18 mouse cellular contexts compared by ENCODE assay signal in genomic region chr14:73057764-73058163, GRCm38 (mm10). TPM values are rescaled to one million over a fixed set of nuclear protein-coding genes. Genes with fewer than 3 reads are reported as not detected.
DNase-seq lines count a peak whose midpoint lies in the region; ATAC-seq and TF ChIP-seq lines count a peak whose summit lies in the region.
"Had no signal": no experiment of that assay in that cellular context is flagged by ENCODE, and none has a peak within 500 bp of the region (broad histone marks: within the 10 kb centered on the region; RNA-seq: fewer than 3 reads in every experiment).

No protein-coding gene starts in this region.

- DNase-seq in heart, adult 2 months = peak in 1 of 2 experiments; percentile 15
- DNase-seq in heart, postnatal 4 days = no peak
- DNase-seq in midbrain, embryonic 14.5 days = peak; percentile 21
- peak; percentile 31 for DNase-seq in brain, embryonic 14.5 days (ENCODE audit: low read depth)
- DNase-seq in natural killer cell, adult 2 months (ENCODE audit: low spot score in 2 of 2) = peak; percentile 7 to 56
- DNase-seq in spleen, postnatal 4 days (ENCODE audit: low spot score in 2 of 2) = no peak
- DNase-seq in ovary, postnatal 14 days (ENCODE audit: low spot score) = no peak
- DNase-seq: cerebellum, adult 11 months; cerebellum, postnatal 25 days; liver, postnatal 0 days; right cerebral cortex, adult 18-20 months; thymus, postnatal 4 days had no signal

- no peaks in the 10 kb centered on the region for H3K36me3 ChIP-seq in heart, adult 2 months (ENCODE audit: control insufficient read depth, insufficient read depth, low read length)
- H3K36me3 ChIP-seq in midbrain, embryonic 14.5 days (ENCODE audit: control insufficient read depth, insufficient read depth, low read length) = no peaks in the 10 kb centered on the region
- H3K36me3 ChIP-seq in midbrain, embryonic 15.5 days (replicated peaks) = no peaks in the 10 kb centered on the region
- H3K36me3 ChIP-seq: embryonic facial prominence, embryonic 12.5 days; hindbrain, embryonic 15.5 days; limb, embryonic 13.5 days had no signal

- 51% methylated on average over 10 of the region's 10 CpGs for WGBS in heart, adult 2 months
- 71% methylated on average over 10 of the region's 10 CpGs for WGBS in midbrain, embryonic 14.5 days
- WGBS in midbrain, embryonic 15.5 days = 61% methylated on average over 10 of the region's 10 CpGs

- TF ChIP-seq CTCF in heart, adult 2 months (IDR thresholded peaks at IDR 0.05) = no peak
- TF ChIP-seq CTCF in brain, embryonic 14.5 days (IDR thresholded peaks at IDR 0.05; ENCODE audit: borderline replicate concordance, extremely low read depth, insufficient read depth, insufficient read length) = no peak

- ATAC-seq in midbrain, embryonic 14.5 days (ENCODE audit: low FRiP score, low TSS enrichment) = no peak
- ATAC-seq in midbrain, embryonic 15.5 days (replicated peaks) = no peak
- ATAC-seq: liver, postnatal 0 days had no signal

- no peak overlapping the region for H3K4me3 ChIP-seq in heart, adult 2 months
- no peak overlapping the region for H3K4me3 ChIP-seq in midbrain, embryonic 14.5 days (replicated peaks; ENCODE audit: low read depth, low read length)
- no peak overlapping the region for H3K4me3 ChIP-seq in midbrain, embryonic 15.5 days
- H3K4me3 ChIP-seq: embryonic facial prominence, embryonic 12.5 days; hindbrain, embryonic 15.5 days; limb, embryonic 13.5 days; myocyte had no signal

- no peaks in the 10 kb centered on the region for H3K9me3 ChIP-seq in midbrain, embryonic 14.5 days (ENCODE audit: control insufficient read depth, low read length)
- no peaks in the 10 kb centered on the region for H3K9me3 ChIP-seq in midbrain, embryonic 15.5 days
- H3K9me3 ChIP-seq: embryonic facial prominence, embryonic 12.5 days; hindbrain, embryonic 15.5 days; limb, embryonic 13.5 days had no signal

- no peak overlapping the region for H3K9ac ChIP-seq in heart, adult 2 months (ENCODE audit: low read depth, low read length)
- no peak overlapping the region for H3K9ac ChIP-seq in midbrain, embryonic 14.5 days (replicated peaks; ENCODE audit: low read length)
- H3K9ac ChIP-seq in midbrain, embryonic 15.5 days = no peak overlapping the region
- H3K9ac ChIP-seq: embryonic facial prominence, embryonic 12.5 days; hindbrain, embryonic 15.5 days; limb, embryonic 13.5 days; liver, postnatal 0 days had no signal

- no peaks in the 10 kb centered on the region for H3K79me2 ChIP-seq in heart, adult 2 months (replicated peaks; ENCODE audit: control insufficient read depth, insufficient read depth, low read length)

- H3K4me2 ChIP-seq in midbrain, embryonic 14.5 days (ENCODE audit: low read length) = no peak overlapping the region
- no peak overlapping the region for H3K4me2 ChIP-seq in midbrain, embryonic 15.5 days
- H3K4me2 ChIP-seq: embryonic facial prominence, embryonic 12.5 days; hindbrain, embryonic 15.5 days; limb, embryonic 13.5 days had no signal

- no peaks in the 10 kb centered on the region for H3K4me1 ChIP-seq in heart, adult 2 months (ENCODE audit: control insufficient read depth, insufficient read depth, low read length)
- no peaks in the 10 kb centered on the region for H3K4me1 ChIP-seq in midbrain, embryonic 14.5 days (ENCODE audit: control insufficient read depth, insufficient read depth, low read length)
- H3K4me1 ChIP-seq in midbrain, embryonic 15.5 days = no peaks in the 10 kb centered on the region
- H3K4me1 ChIP-seq: embryonic facial prominence, embryonic 12.5 days; hindbrain, embryonic 15.5 days; limb, embryonic 13.5 days had no signal

- peak overlapping the region; percentile 27; the same call in 1 of the 2 replicates for H3K27ac ChIP-seq in heart, adult 2 months
- no peak overlapping the region for H3K27ac ChIP-seq in midbrain, embryonic 14.5 days (replicated peaks; ENCODE audit: low read depth, low read length)
- H3K27ac ChIP-seq in midbrain, embryonic 15.5 days = no peak overlapping the region
- H3K27ac ChIP-seq: embryonic facial prominence, embryonic 12.5 days; hindbrain, embryonic 15.5 days; limb, embryonic 13.5 days had no signal

- no peaks in the 10 kb centered on the region for H3K27me3 ChIP-seq in heart, adult 2 months (ENCODE audit: control insufficient read depth, insufficient read depth, low read length)
- no peaks in the 10 kb centered on the region for H3K27me3 ChIP-seq in midbrain, embryonic 14.5 days (ENCODE audit: control insufficient read depth, insufficient read depth, low read length)
- no peaks in the 10 kb centered on the region for H3K27me3 ChIP-seq in midbrain, embryonic 15.5 days (replicated peaks)
- H3K27me3 ChIP-seq: embryonic facial prominence, embryonic 12.5 days; hindbrain, embryonic 15.5 days; limb, embryonic 13.5 days had no signal

- intact Hi-C loops in heart, adult 2 months (cut with DNase I) = no loop called here

- no peak for TF ChIP-seq EP300 in heart, adult 2 months (IDR thresholded peaks at IDR 0.05; ENCODE audit: insufficient read depth, low read depth, low read length)

- no peak for TF ChIP-seq POLR2A in heart, adult 2 months (IDR thresholded peaks at IDR 0.05; ENCODE audit: insufficient read depth, low read depth, low read length)
- no peak for TF ChIP-seq POLR2A in brain, embryonic 14.5 days (IDR thresholded peaks at IDR 0.05; ENCODE audit: borderline replicate concordance, extremely low read depth, insufficient read depth, insufficient read length, poor library complexity, severe bottlenecking)

RNA-seq across cellular contexts. Expression of gene Cysltr2, which starts 8.8 kb away (rescaled TPM):
- under 1 TPM; 0.11 to 0.29 TPM for total RNA-seq in heart, adult 2 months (2021)
- 0.23 and 0.64 TPM in 2 replicates for polyA plus RNA-seq in heart, adult 2 months (2012; rRNA removed)
- not detected for total RNA-seq in heart, postnatal 4 days (2021)
- polyA plus RNA-seq in midbrain, embryonic 14.5 days (2014; fragmentation: Nextera tagmentation; extraction: Ambion mirVana) = 0.16 TPM in 1 of 2 replicates, not detected in the other
- polyA plus RNA-seq in midbrain, embryonic 15.5 days (2015; fragmentation: Nextera tagmentation; extraction: Ambion mirVana) = 0.37 and 0.38 TPM in 2 replicates
- polyA plus RNA-seq in brain, embryonic 14.5 days (2012; rRNA removed) = 0.14 and 0.41 TPM in 2 replicates
- total RNA-seq: gastrocnemius, adult 18-20 months had no signal
- polyA plus RNA-seq: embryonic facial prominence, embryonic 12.5 days; limb, embryonic 13.5 days; myocyte had no signal

Comparison
In these comparisons a context has a peak if more than half of its experiments do, and no peak if none do; other contexts are left out.
1. DNase-seq: peak in midbrain, embryonic 14.5 days (single experiment), brain, embryonic 14.5 days (single experiment) and natural killer cell, adult 2 months (2 of 2); none in heart, postnatal 4 days (single experiment), spleen, postnatal 4 days (0 of 2) and ovary, postnatal 14 days (single experiment).